12 mouse cellular contexts compared by ENCODE assay signal in the genomic region with DNA sequence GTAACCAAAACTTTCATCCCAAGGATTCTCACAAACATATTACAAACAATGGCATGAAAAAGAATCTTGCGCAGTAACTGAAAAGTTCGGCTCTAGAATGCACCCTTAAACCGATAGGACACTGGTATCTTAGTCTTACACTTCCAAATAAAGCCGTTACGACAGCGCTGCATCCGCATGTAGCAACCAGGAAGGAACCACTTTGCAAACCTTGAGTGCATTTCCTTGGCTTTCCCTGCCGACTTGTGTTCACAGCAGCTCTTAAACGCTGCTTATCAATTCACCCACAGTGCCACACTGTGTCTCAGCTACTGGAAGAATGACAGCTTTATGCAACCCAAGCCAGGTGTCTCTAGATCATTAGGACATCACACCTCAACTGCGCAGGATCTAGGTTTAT.
"Had no signal": no experiment of that assay in that cellular context is flagged by ENCODE, and none has a peak within 500 bp of the region (broad histone marks: within the 10 kb centered on the region; RNA-seq: fewer than 3 reads in every experiment).

No protein-coding gene starts in this region.

- H3K4me2 ChIP-seq: intestine, embryonic 15.5 days; limb, embryonic 13.5 days; liver, embryonic 15.5 days; lung, embryonic 15.5 days; midbrain, embryonic 13.5 days; neural tube, embryonic 15.5 days had no signal

- DNase-seq: kidney, adult 18-20 months; kidney, postnatal 10 days; kidney, postnatal 4 days; thymus, adult 2 months; thymus, postnatal 25 days had no signal

- ATAC-seq: intestine, embryonic 15.5 days; midbrain, embryonic 13.5 days had no signal

- H3K4me3 ChIP-seq: intestine, embryonic 15.5 days; layer of hippocampus, adult 2 months; limb, embryonic 13.5 days; liver, embryonic 15.5 days; lung, embryonic 15.5 days; midbrain, embryonic 13.5 days; neural tube, embryonic 15.5 days had no signal

- H3K27me3 ChIP-seq: intestine, embryonic 15.5 days; limb, embryonic 13.5 days; lung, embryonic 15.5 days; midbrain, embryonic 13.5 days; neural tube, embryonic 15.5 days had no signal

- H3K9me3 ChIP-seq: intestine, embryonic 15.5 days; limb, embryonic 13.5 days; liver, embryonic 15.5 days; lung, embryonic 15.5 days; midbrain, embryonic 13.5 days; neural tube, embryonic 15.5 days had no signal

- H3K27ac ChIP-seq: intestine, embryonic 15.5 days; layer of hippocampus, adult 2 months; limb, embryonic 13.5 days; liver, embryonic 15.5 days; lung, embryonic 15.5 days; midbrain, embryonic 13.5 days; neural tube, embryonic 15.5 days had no signal

- H3K36me3 ChIP-seq: intestine, embryonic 15.5 days; limb, embryonic 13.5 days; liver, embryonic 15.5 days; lung, embryonic 15.5 days; midbrain, embryonic 13.5 days; neural tube, embryonic 15.5 days had no signal

- H3K9ac ChIP-seq: intestine, embryonic 15.5 days; limb, embryonic 13.5 days; liver, embryonic 15.5 days; lung, embryonic 15.5 days; midbrain, embryonic 13.5 days; neural tube, embryonic 15.5 days had no signal

- H3K4me1 ChIP-seq: intestine, embryonic 15.5 days; limb, embryonic 13.5 days; liver, embryonic 15.5 days; lung, embryonic 15.5 days; midbrain, embryonic 13.5 days; neural tube, embryonic 15.5 days had no signal
